Mouse (Mus musculus): ENCODE data around the gene Flt3l. TPM values are rescaled to one million over a fixed set of nuclear protein-coding genes. Genes with fewer than 3 reads are reported as not detected.

Gene Flt3l
- polyA plus RNA-seq, 1 experiment from 2014 or later: 2.5 TPM

- H3K27me3 ChIP-seq (ENCODE audit: control insufficient read depth, insufficient read depth, low read length): no peaks in the 10 kb centered on the region
- H3K36me3 ChIP-seq (ENCODE audit: control insufficient read depth, insufficient read depth, low read length): peaks cover 18% of the 10 kb centered on the region
- H3K9me3 ChIP-seq (replicated peaks; ENCODE audit: control insufficient read depth, low read length): no peaks in the 10 kb centered on the region
- peak within 1 kb of the TSS; percentile 86 for H3K9ac ChIP-seq (ENCODE audit: low read depth, low read length)
- peak within 1 kb of the TSS; percentile 88 for H3K27ac ChIP-seq (ENCODE audit: low read depth, low read length)
- H3K4me1 ChIP-seq (ENCODE audit: control insufficient read depth, insufficient read depth, low read length): peaks cover 12% of the 10 kb centered on the region; the same call in 1 of the 2 replicates
- ATAC-seq (replicated peaks; ENCODE audit: insufficient number of reproducible peaks, low FRiP score, low TSS enrichment): peak; percentile 91
- 0% methylated on average over 16 of the region's 16 CpGs for whole genome bisulfite sequencing (ENCODE audit: insufficient replicate concordance)
- peak within 1 kb of the TSS; percentile 66 for H3K4me3 ChIP-seq (ENCODE audit: low read depth, low read length)
- peak within 1 kb of the TSS; percentile 86 for H3K4me2 ChIP-seq
Observed at GRCm38 (mm10) chr7:45092048-45092447, 44.2 kb downstream of the Flt3l start, which contains the start of gene Rcn3. Rcn3 (minus strand) TSS chr7:45092221.

- Histone ChIP-seq H3K27me3 (ENCODE audit: control insufficient read depth, insufficient read depth, low read length) (no peaks in the 10 kb centered on the region), H3K9me3 (replicated peaks; ENCODE audit: control insufficient read depth, low read length) (no peaks in the 10 kb centered on the region)
- 9% methylated on average over 35 of the region's 35 CpGs for WGBS (ENCODE audit: insufficient replicate concordance)
Observed at GRCm38 (mm10) chr7:45091001-45091990, 44.9 kb downstream of the Flt3l start.

GRCm38 (mm10) chr7:45090251-45090977 is 45.8 kb downstream of the Flt3l start:
- Histone ChIP-seq H3K4me2 (peak overlapping the region; percentile 86), H3K9ac (ENCODE audit: low read depth, low read length) (peak overlapping the region; percentile 86; the same call in 1 of the 2 replicates), H3K27ac (ENCODE audit: low read depth, low read length) (0 out of 2 replicates have a peak overlapping the region, but pooled peaks have one; percentile 88), H3K9me3 (replicated peaks; ENCODE audit: control insufficient read depth, low read length) (no peaks in the 10 kb centered on the region), H3K4me1 (ENCODE audit: control insufficient read depth, insufficient read depth, low read length) (peaks cover 12% of the 10 kb centered on the region; the same call in 1 of the 2 replicates), H3K4me3 (ENCODE audit: low read depth, low read length) (peak overlapping the region; percentile 66; the same call in 1 of the 2 replicates), H3K27me3 (ENCODE audit: control insufficient read depth, insufficient read depth, low read length) (no peaks in the 10 kb centered on the region), H3K36me3 (ENCODE audit: control insufficient read depth, insufficient read depth, low read length) (peaks cover 32% of the 10 kb centered on the region)
- no peak for ATAC-seq (replicated peaks; ENCODE audit: insufficient number of reproducible peaks, low FRiP score, low TSS enrichment)
- 76% methylated on average over 13 of the region's 13 CpGs for WGBS (ENCODE audit: insufficient replicate concordance)

More at GRCm38 (mm10) chr7:45091001-45091990, 44.9 kb downstream of the Flt3l start:
- Histone ChIP-seq H3K4me1 (ENCODE audit: control insufficient read depth, insufficient read depth, low read length) (peaks cover 12% of the 10 kb centered on the region; the same call in 1 of the 2 replicates), H3K9ac (ENCODE audit: low read depth, low read length) (peak overlapping the region; percentile 86), H3K4me3 (ENCODE audit: low read depth, low read length) (peak overlapping the region; percentile 66), H3K27ac (ENCODE audit: low read depth, low read length) (peak overlapping the region; percentile 88), H3K4me2 (peak overlapping the region; percentile 86), H3K36me3 (ENCODE audit: control insufficient read depth, insufficient read depth, low read length) (peaks cover 25% of the 10 kb centered on the region)
- peak; percentile 53 for ATAC-seq (replicated peaks; ENCODE audit: insufficient number of reproducible peaks, low FRiP score, low TSS enrichment)

- Histone ChIP-seq H3K9ac (ENCODE audit: low read depth, low read length) (no peak overlapping the region), H3K4me3 (ENCODE audit: low read depth, low read length) (no peak overlapping the region), H3K36me3 (ENCODE audit: control insufficient read depth, insufficient read depth, low read length) (peaks cover 39% of the 10 kb centered on the region), H3K9me3 (replicated peaks; ENCODE audit: control insufficient read depth, low read length) (no peaks in the 10 kb centered on the region), H3K4me2 (no peak overlapping the region), H3K4me1 (ENCODE audit: control insufficient read depth, insufficient read depth, low read length) (peaks cover 12% of the 10 kb centered on the region; the same call in 1 of the 2 replicates), H3K27me3 (ENCODE audit: control insufficient read depth, insufficient read depth, low read length) (no peaks in the 10 kb centered on the region), H3K27ac (ENCODE audit: low read depth, low read length) (no peak overlapping the region)
- 85% methylated on average over 17 of the region's 17 CpGs for WGBS (ENCODE audit: insufficient replicate concordance)
- ATAC-seq (replicated peaks; ENCODE audit: insufficient number of reproducible peaks, low FRiP score, low TSS enrichment): no peak
Observed at GRCm38 (mm10) chr7:45088597-45088996, 47.6 kb downstream of the Flt3l start.

- no peak overlapping the region for H3K27ac ChIP-seq (ENCODE audit: low read depth, low read length)
- H3K4me2 ChIP-seq: no peak overlapping the region
- no peaks in the 10 kb centered on the region; the same call in 1 of the 2 replicates for H3K9me3 ChIP-seq (replicated peaks; ENCODE audit: control insufficient read depth, low read length)
- H3K4me1 ChIP-seq (ENCODE audit: control insufficient read depth, insufficient read depth, low read length): peaks cover 7% of the 10 kb centered on the region; the same call in 1 of the 2 replicates
- whole genome bisulfite sequencing (ENCODE audit: insufficient replicate concordance): 73% methylated on average over 4 of the region's 4 CpGs
- no peak for ATAC-seq (replicated peaks; ENCODE audit: insufficient number of reproducible peaks, low FRiP score, low TSS enrichment)
- no peaks in the 10 kb centered on the region for H3K27me3 ChIP-seq (ENCODE audit: control insufficient read depth, insufficient read depth, low read length)
- no peak overlapping the region for H3K4me3 ChIP-seq (ENCODE audit: low read depth, low read length)
- H3K36me3 ChIP-seq (ENCODE audit: control insufficient read depth, insufficient read depth, low read length): peaks cover 47% of the 10 kb centered on the region
- H3K9ac ChIP-seq (ENCODE audit: low read depth, low read length): no peak overlapping the region
Observed at GRCm38 (mm10) chr7:45086084-45086483, 50.1 kb downstream of the Flt3l start.

GRCm38 (mm10) chr7:45083300-45083890 is 52.8 kb downstream of the Flt3l start:
- H3K27ac ChIP-seq (ENCODE audit: low read depth, low read length): no peak overlapping the region

GRCm38 (mm10) chr7:45082401-45083299 is 53.6 kb downstream of the Flt3l start:
- Histone ChIP-seq H3K4me3 (ENCODE audit: low read depth, low read length) (no peak overlapping the region), H3K9me3 (replicated peaks; ENCODE audit: control insufficient read depth, low read length) (no peaks in the 10 kb centered on the region; the same call in 1 of the 2 replicates), H3K4me2 (peak overlapping the region; percentile 12; the same call in 1 of the 2 replicates), H3K36me3 (ENCODE audit: control insufficient read depth, insufficient read depth, low read length) (peaks cover 37% of the 10 kb centered on the region), H3K27me3 (ENCODE audit: control insufficient read depth, insufficient read depth, low read length) (no peaks in the 10 kb centered on the region), H3K9ac (ENCODE audit: low read depth, low read length) (no peak overlapping the region), H3K27ac (ENCODE audit: low read depth, low read length) (no peak overlapping the region), H3K4me1 (ENCODE audit: control insufficient read depth, insufficient read depth, low read length) (no peaks in the 10 kb centered on the region)
- 59% methylated on average over 25 of the region's 25 CpGs for WGBS (ENCODE audit: insufficient replicate concordance)
- ATAC-seq (replicated peaks; ENCODE audit: insufficient number of reproducible peaks, low FRiP score, low TSS enrichment): no peak

More at GRCm38 (mm10) chr7:45083300-45083890, 52.8 kb downstream of the Flt3l start:
- Histone ChIP-seq H3K4me2 (no peak overlapping the region), H3K4me1 (ENCODE audit: control insufficient read depth, insufficient read depth, low read length) (no peaks in the 10 kb centered on the region), H3K27me3 (ENCODE audit: control insufficient read depth, insufficient read depth, low read length) (no peaks in the 10 kb centered on the region), H3K4me3 (ENCODE audit: low read depth, low read length) (no peak overlapping the region), H3K36me3 (ENCODE audit: control insufficient read depth, insufficient read depth, low read length) (peaks cover 41% of the 10 kb centered on the region), H3K9ac (ENCODE audit: low read depth, low read length) (0 out of 2 replicates have a peak overlapping the region, but pooled peaks have one; percentile 16), H3K9me3 (replicated peaks; ENCODE audit: control insufficient read depth, low read length) (no peaks in the 10 kb centered on the region; the same call in 1 of the 2 replicates)
- 76% methylated on average over 22 of the region's 22 CpGs for WGBS (ENCODE audit: insufficient replicate concordance)
- ATAC-seq (replicated peaks; ENCODE audit: insufficient number of reproducible peaks, low FRiP score, low TSS enrichment): no peak

Data from heart, embryonic 11.5 days (tissue).